Mouse (Mus musculus): Measurements from ENCODE around the gene Cacnb1. TPM values are rescaled to one million over a fixed set of nuclear protein-coding genes. Genes with fewer than 3 reads are reported as not detected.

The Cacnb1 gene
- total RNA-seq, 2 experiments from 2014 or later = 154 to 170 TPM

DNA sequence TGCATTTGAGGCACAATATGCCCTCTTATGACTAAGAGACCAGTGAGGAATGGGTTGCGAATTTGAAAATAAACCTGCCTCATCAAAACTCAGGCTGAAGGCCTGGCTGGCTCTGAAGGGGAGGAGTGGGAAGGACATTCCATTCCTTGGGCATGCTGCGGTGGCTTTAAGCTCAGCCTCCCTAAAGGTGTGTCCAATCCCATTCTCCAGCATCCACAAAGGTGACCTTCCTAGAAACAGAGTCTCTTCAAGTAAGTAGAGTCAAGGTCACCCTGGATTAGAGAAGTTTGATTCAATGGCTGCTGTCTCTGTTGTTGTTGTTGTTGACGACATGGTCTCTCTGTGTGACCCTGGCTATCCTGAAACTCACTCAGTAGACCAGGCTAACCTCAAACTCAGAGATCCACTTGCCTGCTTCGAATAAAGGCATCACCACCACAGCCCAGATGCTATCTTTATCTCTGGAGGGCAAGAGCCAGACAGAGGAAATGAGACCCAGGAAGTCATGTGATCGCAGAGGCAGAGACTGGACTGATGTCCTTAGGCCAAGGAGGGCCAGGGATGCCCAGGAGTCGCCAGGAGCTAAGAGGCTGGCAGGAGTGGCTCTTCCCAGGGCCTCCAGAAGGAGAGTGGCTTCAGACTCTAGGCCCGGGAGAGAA, 64.1 kb downstream of the Cacnb1 start:
- DNase-seq (ENCODE audit: low spot score in 2 of 2) = no peak

DNA sequence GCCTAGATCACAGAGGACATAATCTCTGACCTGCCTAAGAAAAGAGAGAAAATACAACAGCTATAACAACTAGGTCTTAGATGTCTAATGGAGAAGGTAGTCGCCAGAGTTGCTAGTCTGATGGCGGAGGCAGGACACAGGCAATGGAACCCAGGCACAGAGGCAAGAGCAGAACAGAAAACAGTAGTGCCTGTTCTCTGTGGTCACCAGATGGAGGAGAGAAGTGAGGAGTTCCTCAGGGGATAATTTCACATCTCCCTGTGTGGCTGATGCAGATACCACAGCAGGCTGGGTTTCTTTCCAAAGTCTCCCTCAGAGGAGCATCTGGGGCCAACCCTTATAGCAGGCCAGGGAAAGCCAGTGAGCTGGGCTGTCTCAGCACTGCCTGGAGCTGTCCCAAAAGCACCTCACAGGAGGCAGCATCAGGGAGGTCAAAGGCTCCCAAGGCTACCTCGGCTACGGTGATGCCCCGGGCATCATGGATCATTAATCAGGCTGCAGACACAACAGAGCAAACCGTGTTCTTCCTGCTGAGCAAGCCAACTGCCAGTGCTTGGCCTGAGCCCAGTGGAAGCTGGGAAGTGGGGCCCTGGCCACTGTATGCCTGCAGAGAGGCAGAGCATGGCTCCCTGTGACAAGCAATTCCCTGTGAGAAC, 65.8 kb downstream of the Cacnb1 start:
- no peak for DNase-seq (ENCODE audit: low spot score in 2 of 2)

- DNase-seq (ENCODE audit: low spot score in 2 of 2) = no peak
These were observed 66.9 kb downstream of the Cacnb1 start for GRCm38 (mm10) chr11:97955915-97956314.

DNA sequence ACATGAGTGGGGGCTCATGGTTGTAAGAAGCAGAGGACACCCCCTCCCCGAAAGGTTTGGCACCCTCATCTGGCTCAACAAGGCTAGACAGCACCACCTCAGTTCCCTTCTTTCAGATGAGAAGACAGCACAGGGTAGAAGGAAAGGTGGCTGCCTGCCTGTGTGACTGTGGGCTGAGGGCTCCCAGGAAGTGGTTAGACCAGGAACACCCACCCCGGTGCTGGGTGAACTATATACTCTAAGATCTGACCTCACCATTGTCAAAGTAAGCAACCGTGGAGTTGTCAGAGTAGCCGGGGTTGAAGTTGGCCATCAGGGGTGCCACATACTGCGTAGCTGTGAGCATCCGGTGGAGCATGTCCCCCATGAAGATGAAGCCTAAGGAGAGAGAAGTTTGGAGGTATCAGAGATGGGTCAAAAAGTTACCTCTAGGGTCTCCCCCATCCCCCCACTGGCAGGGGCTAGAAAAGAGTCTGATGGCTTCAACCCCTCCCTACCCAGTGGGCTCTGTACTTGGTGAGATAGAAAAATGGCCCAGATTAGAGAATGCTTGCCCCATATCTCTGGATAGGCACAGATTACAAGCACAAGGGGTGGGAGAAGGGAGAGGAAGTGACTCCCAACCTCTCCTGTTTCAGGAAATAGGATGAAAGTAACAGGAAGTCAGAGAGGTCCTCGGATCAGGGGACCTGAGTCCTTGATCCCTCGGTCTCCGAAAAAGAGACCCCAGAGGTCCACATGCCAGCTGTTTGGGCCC, 67.5 kb downstream of the Cacnb1 start:
- no peak for DNase-seq (ENCODE audit: low spot score in 2 of 2)

GRCm38 (mm10) chr11:97954469-97955141, 68.2 kb downstream of the Cacnb1 start:
- no peak for DNase-seq (ENCODE audit: low spot score in 2 of 2)

GRCm38 (mm10) chr11:97953939-97954275, 68.9 kb downstream of the Cacnb1 start:
- DNase-seq (ENCODE audit: low spot score in 2 of 2) = no peak

DNA sequence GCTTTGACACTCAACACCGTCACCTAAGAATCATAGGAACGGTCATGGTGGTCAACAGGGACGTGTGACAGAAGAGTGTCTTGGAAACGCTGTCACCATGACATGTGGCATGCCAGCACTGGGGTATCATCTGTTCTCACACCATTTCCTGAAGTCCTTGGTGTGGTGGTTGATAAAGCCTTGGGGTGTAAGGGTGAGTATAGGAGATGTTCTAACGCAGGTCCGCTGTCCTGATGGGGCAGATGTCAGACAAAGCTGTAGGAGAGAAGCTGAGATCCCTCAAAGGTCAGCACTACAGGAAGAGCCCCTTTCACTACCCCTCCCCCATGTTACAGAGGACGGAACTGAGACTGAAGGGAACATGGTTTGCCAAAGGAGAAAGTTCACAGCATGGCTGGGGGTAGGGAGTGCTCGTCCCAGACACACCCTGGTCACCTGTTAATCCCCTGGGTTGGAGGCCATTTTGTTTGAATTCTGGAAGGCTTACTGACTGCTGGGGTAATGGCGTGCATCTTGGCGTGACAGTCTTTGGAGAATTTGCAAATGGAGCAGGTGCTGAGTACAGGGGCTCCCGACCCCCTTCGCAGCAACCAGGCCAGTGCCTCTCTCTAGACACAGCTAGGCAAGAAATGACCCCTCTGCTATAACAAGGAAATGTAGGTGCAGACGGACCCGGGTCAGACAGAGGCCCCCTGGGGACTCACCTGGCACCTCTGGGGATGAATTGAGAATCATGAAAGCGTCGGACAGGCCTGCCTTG, 69.5 kb downstream of the Cacnb1 start:
- DNase-seq (ENCODE audit: low spot score in 2 of 2) = no peak

- DNase-seq (ENCODE audit: low spot score in 2 of 2) = no peak
These were observed 70.3 kb downstream of the Cacnb1 start for GRCm38 (mm10) chr11:97952367-97953006.

Small RNAs within 50 kb of the gene (microRNA-seq; reads per million reads assigned to microRNA genes)
- gene Gm27597 = 0 reads per million in 2 experiments

Other genes starting within 250 kb of the Cacnb1 start
- gene 1700001P01Rik, start 247.1 kb downstream of the Cacnb1 start, total RNA-seq (2021) = 1 to 10 TPM in 1 of 2 experiments, under 1 TPM in 1; 0.98 to 1.1 TPM
- gene Rpl23, start 240.6 kb downstream of the Cacnb1 start, total RNA-seq (2021) = 100 to 1,000 TPM; 351 to 356 TPM
- 100 to 1,000 TPM; 165 to 168 TPM for gene Lasp1, start 224.0 kb downstream of the Cacnb1 start, total RNA-seq (2021)
- gene B230217C12Rik, start 182.3 kb downstream of the Cacnb1 start, total RNA-seq (2021) = 10 to 100 TPM; 73.9 to 75.8 TPM
- gene Fbxo47, start 138.9 kb downstream of the Cacnb1 start, total RNA-seq (2021) = 1 to 10 TPM; 3.6 to 4.5 TPM
- gene Plxdc1, start 36.6 kb downstream of the Cacnb1 start, total RNA-seq (2021) = 10 to 100 TPM; 42.2 to 46.7 TPM
- gene Arl5c, start 26.9 kb downstream of the Cacnb1 start, total RNA-seq (2021) = 1 to 10 TPM; 1.4 to 1.9 TPM
- gene Rpl19, start 3.7 kb upstream of the Cacnb1 start, total RNA-seq (2021) = 100 to 1,000 TPM; 627 to 650 TPM
- gene Stac2, start 30.4 kb upstream of the Cacnb1 start, total RNA-seq (2021) = 100 to 1,000 TPM in 1 of 2 experiments, 10 to 100 TPM in 1; 86.3 to 109 TPM
- gene Fbxl20, start 127.4 kb upstream of the Cacnb1 start, total RNA-seq (2021) = 10 to 100 TPM; 33.4 to 35.9 TPM
- 10 to 100 TPM; 51.1 to 52.4 TPM for gene Med1, start 170.3 kb upstream of the Cacnb1 start, total RNA-seq (2021)
- 10 to 100 TPM; 34.9 to 36.2 TPM for gene Cdk12, start 180.0 kb upstream of the Cacnb1 start, total RNA-seq (2021)